Mouse (Mus musculus) stomach, postnatal 0 days (tissue): Measurements from ENCODE around the gene Ankrd11. TPM values are rescaled to one million over a fixed set of nuclear protein-coding genes. Genes with fewer than 3 reads are reported as not detected.

Experiments used
- ATAC-seq: fragments of 200-750 bp; cut with Nextera tagmentation; 2 replicates; pipeline ENCODE4 v1.8.0; 2017; ENCODE audit not compliant: low FRiP score, low TSS enrichment
- DNase-seq: peaks from one replicate; pipeline ENCODE4 v3.0.0-alpha.2; 2016; ENCODE audit warnings: low spot score
- H3K27ac ChIP-seq: fragments of 300-500 bp; sonication (generic); replicated peaks from 2 replicates; pipeline ENCODE4 v1.5.1; 2014; ENCODE audit warnings: mild to moderate bottlenecking, control low read depth
- H3K27me3 ChIP-seq: fragments of 300-500 bp; sonication (generic); 2 replicates; pipeline ENCODE4 v1.6.1; 2014; ENCODE audit warnings: low read length; ENCODE audit not compliant: control insufficient read depth, insufficient read depth
- H3K36me3 ChIP-seq: fragments of 300-500 bp; sonication (generic); 2 replicates; pipeline ENCODE4 v1.6.1; 2014; ENCODE audit warnings: low read length, mixed read lengths; ENCODE audit not compliant: control insufficient read depth, insufficient read depth
- H3K4me1 ChIP-seq: fragments of 300-500 bp; sonication (generic); replicated peaks from 2 replicates; pipeline ENCODE4 v1.6.1; 2014; ENCODE audit warnings: antibody characterized with exemption; ENCODE audit not compliant: control insufficient read depth, insufficient read depth
- H3K4me2 ChIP-seq: fragments of 300-500 bp; sonication (generic); replicated peaks from 2 replicates; pipeline ENCODE4 v1.6.1; 2014; ENCODE audit warnings: low read depth, mild to moderate bottlenecking, control low read depth, moderate library complexity
- H3K4me3 ChIP-seq: fragments of 300-500 bp; sonication (generic); 2 replicates; pipeline ENCODE4 v1.5.1; 2014; ENCODE audit warnings: low read depth, low read length, control low read depth
- H3K9ac ChIP-seq: fragments of 300-500 bp; sonication (generic); 2 replicates; pipeline ENCODE4 v1.6.1; 2014; ENCODE audit warnings: mild to moderate bottlenecking, low read length, control low read depth, mixed read lengths
- H3K9me3 ChIP-seq: fragments of 300-500 bp; sonication (generic); 2 replicates; pipeline ENCODE4 v1.6.1; 2016; ENCODE audit warnings: low read length; ENCODE audit not compliant: control insufficient read depth
- CTCF ChIP-seq: IDR thresholded peaks from 2 replicates; pipeline ENCODE4 v1.5.1; 2016; ENCODE audit warnings: antibody characterized with exemption, low read depth, mild to moderate bottlenecking, moderate library complexity
- EP300 ChIP-seq: optimal IDR thresholded peaks from 2 replicates; pipeline ENCODE3; 2016; ENCODE audit warnings: antibody characterized with exemption
- WGBS: fragments of 180-500 bp; shearing (Covaris S2); extraction: QIAGEN DNeasy Blood & Tissue Kit; methylation state at CpG from one replicate; pipeline ENCODE4 v1.1.7; 2014; 5-methylcytosine and 5-hydroxymethylcytosine counted together
- polyA plus RNA-seq: library from polyadenylated mRNA; unstranded; fragments of >200 nt; fragmentation: Nextera tagmentation; extraction: Ambion mirVana; gene quantifications from 2 replicates; pipeline ENCODE4 v1.2.1, GENCODE M21; 2015

Gene Ankrd11
- polyA plus RNA-seq, 1 experiment from 2014 or later, result 35.0 TPM

DNA sequence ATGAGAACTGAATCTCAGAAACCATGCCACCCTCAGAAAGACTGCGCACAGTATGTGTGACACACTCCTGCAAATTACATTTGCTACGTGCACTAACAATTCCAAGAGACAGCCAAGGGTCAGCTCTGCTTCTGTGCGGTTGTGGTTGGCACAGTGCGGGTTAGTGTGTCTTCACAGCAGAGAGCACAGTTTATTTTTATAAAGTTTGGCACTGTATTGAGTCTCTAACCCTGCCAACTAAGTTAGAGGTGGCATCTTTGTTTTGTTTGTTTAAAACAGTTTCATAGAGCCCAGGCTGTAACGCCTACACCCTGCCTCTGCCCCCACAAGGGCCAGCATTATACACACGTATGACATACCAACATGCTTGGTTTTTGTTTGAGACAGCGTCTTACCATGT, 140.6 kb downstream of the Ankrd11 start:
- H3K4me3 ChIP-seq, result no peak overlapping the region
- ATAC-seq (no peak), DNase-seq (no peak)
- no peaks in the 10 kb centered on the region for H3K9me3 ChIP-seq
- H3K27ac ChIP-seq, result no peak overlapping the region
- no peaks in the 10 kb centered on the region for H3K27me3 ChIP-seq
- no peak overlapping the region for H3K4me2 ChIP-seq
- peaks cover 24% of the 10 kb centered on the region for H3K36me3 ChIP-seq
- no peak for TF ChIP-seq EP300
- no peak for TF ChIP-seq CTCF
- 80% methylated on average over 7 of the region's 7 CpGs for WGBS
- no peaks in the 10 kb centered on the region for H3K4me1 ChIP-seq
- no peak overlapping the region for H3K9ac ChIP-seq

DNA sequence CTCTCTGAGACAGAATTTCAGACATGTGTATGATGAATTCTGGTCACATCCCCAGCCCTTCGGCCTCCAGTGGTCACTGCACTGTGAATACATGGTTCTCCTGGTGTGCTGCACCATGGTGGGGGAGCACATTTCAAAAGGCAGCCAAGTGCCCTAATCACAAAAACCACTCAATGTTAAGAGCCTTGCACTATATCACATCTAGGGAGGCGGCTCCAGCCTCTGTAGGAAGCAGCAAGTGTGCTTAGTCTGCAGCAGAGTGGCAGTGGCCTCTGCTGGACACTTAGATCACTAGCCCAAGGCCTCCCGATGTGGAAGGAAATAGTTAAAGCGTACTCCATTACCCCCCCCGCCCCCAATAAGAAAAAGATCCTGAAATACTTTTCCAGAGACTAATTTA, 143.0 kb downstream of the Ankrd11 start:
- ATAC-seq (no peak), DNase-seq (no peak)
- H3K9me3 ChIP-seq, result no peaks in the 10 kb centered on the region
- peaks cover 45% of the 10 kb centered on the region for H3K36me3 ChIP-seq
- no peak overlapping the region for H3K27ac ChIP-seq
- H3K4me3 ChIP-seq, result no peak overlapping the region
- H3K4me2 ChIP-seq, result no peak overlapping the region
- no peaks in the 10 kb centered on the region for H3K4me1 ChIP-seq
- no peak overlapping the region for H3K9ac ChIP-seq
- H3K27me3 ChIP-seq, result no peaks in the 10 kb centered on the region
- TF ChIP-seq CTCF (peak; percentile 29; the same call in 1 of the 2 replicates), EP300 (no peak)
- WGBS, result 70% methylated on average over 5 of the region's 5 CpGs

DNA sequence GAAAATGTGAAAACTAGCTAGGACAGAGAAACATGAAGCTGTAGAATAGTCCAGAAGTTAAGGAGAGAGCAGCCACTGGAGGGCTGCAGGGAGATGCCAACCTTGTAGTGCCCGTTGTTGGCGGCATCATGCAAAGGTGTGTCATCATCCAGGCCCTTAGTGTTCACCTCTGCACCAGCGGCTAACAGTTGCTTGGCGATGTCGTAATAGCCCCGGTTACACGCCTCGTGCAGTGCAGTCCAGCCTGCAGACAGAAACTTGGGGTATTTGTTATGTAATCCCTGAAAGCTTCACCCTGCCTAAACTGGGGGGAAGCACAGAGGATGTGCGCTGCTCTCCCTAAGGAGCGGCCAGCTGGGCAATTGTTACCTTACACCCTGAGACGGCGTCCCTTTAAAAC, 143.6 kb downstream of the Ankrd11 start:
- Histone ChIP-seq H3K9ac (no peak overlapping the region), H3K4me1 (no peaks in the 10 kb centered on the region), H3K4me3 (no peak overlapping the region), H3K27me3 (no peaks in the 10 kb centered on the region), H3K27ac (no peak overlapping the region), H3K4me2 (no peak overlapping the region), H3K36me3 (peaks cover 51% of the 10 kb centered on the region), H3K9me3 (no peaks in the 10 kb centered on the region)
- TF ChIP-seq EP300 (no peak), CTCF (no peak)
- no peak for ATAC-seq
- WGBS, result 84% methylated on average over 12 of the region's 12 CpGs
- DNase-seq, result no peak

DNA sequence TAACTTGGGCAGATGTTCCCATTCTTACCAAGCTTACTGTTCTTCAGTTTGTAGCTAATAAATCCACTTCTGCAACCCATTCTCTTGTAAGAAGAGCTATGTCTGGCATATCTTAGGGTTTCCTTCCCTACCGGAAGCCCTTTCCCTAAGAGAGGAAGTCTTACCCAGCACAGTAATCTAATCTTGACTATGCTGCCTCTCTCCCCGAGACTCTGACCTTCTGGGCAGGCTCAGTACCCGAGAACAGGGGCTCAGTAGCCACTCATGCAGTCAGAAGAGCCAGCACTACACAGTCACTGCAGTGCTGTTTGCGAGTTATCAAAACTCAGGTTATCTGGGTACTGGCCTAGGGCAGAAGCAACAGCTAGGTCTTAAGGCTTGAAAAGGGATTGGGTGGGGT, 144.1 kb downstream of the Ankrd11 start:
- WGBS, result 79% methylated on average over 4 of the region's 4 CpGs
- ATAC-seq (no peak), DNase-seq (no peak)
- Histone ChIP-seq H3K4me3 (no peak overlapping the region), H3K9ac (no peak overlapping the region), H3K4me1 (no peaks in the 10 kb centered on the region), H3K27ac (no peak overlapping the region), H3K4me2 (no peak overlapping the region), H3K27me3 (no peaks in the 10 kb centered on the region), H3K36me3 (peaks cover 56% of the 10 kb centered on the region), H3K9me3 (no peaks in the 10 kb centered on the region)
- TF ChIP-seq CTCF (no peak), EP300 (no peak)

GRCm38 (mm10) chr8:122897200-122897599, 144.9 kb downstream of the Ankrd11 start:
- 96% methylated on average over 8 of the region's 8 CpGs for WGBS
- no peak for ATAC-seq
- TF ChIP-seq CTCF (no peak), EP300 (no peak)
- Histone ChIP-seq H3K4me1 (no peaks in the 10 kb centered on the region), H3K4me3 (no peak overlapping the region), H3K27me3 (no peaks in the 10 kb centered on the region), H3K36me3 (peaks cover 61% of the 10 kb centered on the region), H3K27ac (no peak overlapping the region), H3K9ac (no peak overlapping the region), H3K9me3 (no peaks in the 10 kb centered on the region), H3K4me2 (no peak overlapping the region)
- no peak for DNase-seq

DNA sequence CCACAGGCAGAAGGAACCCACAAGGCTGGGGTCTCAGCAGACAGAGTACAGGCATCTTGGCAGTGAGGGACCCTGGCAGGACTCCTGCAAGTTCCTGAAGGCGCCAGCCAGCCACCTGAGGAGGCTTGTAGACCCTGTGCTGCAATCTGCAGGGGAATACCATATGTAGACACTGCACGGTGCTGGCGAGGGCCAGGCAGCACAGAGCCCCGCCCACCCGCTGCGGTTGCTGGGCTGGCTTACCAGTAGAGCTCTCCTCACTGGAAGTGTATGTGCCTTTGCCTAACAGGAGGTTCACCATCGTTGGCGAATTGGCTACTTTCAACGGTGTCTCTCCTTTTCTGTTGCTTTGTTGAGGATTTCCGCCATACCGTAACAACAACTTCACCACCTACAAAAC, 145.8 kb downstream of the Ankrd11 start:
- TF ChIP-seq CTCF (no peak), EP300 (no peak)
- Histone ChIP-seq H3K9ac (no peak overlapping the region), H3K4me3 (no peak overlapping the region), H3K27ac (no peak overlapping the region), H3K36me3 (peaks cover 70% of the 10 kb centered on the region), H3K4me1 (no peaks in the 10 kb centered on the region), H3K27me3 (no peaks in the 10 kb centered on the region), H3K9me3 (no peaks in the 10 kb centered on the region), H3K4me2 (no peak overlapping the region)
- 89% methylated on average over 11 of the region's 11 CpGs for WGBS
- DNase-seq (no peak), ATAC-seq (no peak)
